Mouse (Mus musculus) small intestine, adult 10 weeks (tissue): Measurements from ENCODE around the gene Vegfc. TPM values are rescaled to one million over a fixed set of nuclear protein-coding genes. Genes with fewer than 3 reads are reported as not detected.

Experiments used
- polyA plus RNA-seq: library from polyadenylated mRNA; stranded (reverse); fragments of 350-450 nt; fragmentation: Illumina TruSeq; extraction: RNeasy Lipid Tissue Mini Kit (QIAGEN cat#74804); gene quantifications from one replicate; pipeline ENCODE4 v1.2.3, GENCODE M21; 2014; ENCODE audit warnings: low replicate concordance

Gene Vegfc
- polyA plus RNA-seq = 4.6 TPM

GRCm38 (mm10) chr8:54077271-54078120 is at the start of gene Vegfc:
Gene Vegfc, plus strand, starts transcription at chr8:54077606.

